Mouse (Mus musculus): ENCODE data around the gene Glmn. TPM values are rescaled to one million over a fixed set of nuclear protein-coding genes. Genes with fewer than 3 reads are reported as not detected.
A peak's percentile ranks its signal among the peaks of the same experiment; 100 is the strongest.

Glmn gene
- total and polyA plus RNA-seq, 2 experiments from 2014 or later, result 18.0 to 35.4 TPM

DNA sequence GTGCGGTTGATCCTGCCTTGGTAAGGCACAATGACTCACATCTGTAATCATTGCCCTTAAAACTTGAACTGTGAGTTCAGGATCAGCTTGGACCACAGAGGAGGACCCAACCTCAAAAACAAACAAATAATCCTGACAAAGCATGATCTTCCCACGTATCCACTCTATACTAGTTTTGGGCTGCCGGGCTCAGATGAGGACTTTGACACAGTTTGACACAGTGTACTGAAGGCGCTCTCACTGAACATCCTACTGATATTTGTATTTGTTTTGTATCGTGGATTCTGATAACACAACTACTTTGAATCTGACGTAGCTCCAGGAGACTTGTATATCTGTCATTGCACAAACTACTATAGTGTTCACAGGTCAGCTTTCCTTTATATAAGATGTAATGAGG, 76.3 kb downstream of the Glmn start:
- Histone ChIP-seq H3K9me3 (ENCODE audit: low read length) (no peaks in the 10 kb centered on the region), H3K4me1 (ENCODE audit: insufficient read depth) (no peaks in the 10 kb centered on the region), H3K36me3 (ENCODE audit: insufficient read depth) (0 out of 2 replicates have a peak, but pooled peaks cover under 1% of the 10 kb centered on the region), H3K27ac (ENCODE audit: low read depth, low read length) (no peak overlapping the region), H3K27me3 (ENCODE audit: insufficient read depth, low read length) (no peaks in the 10 kb centered on the region), H3K4me3 (ENCODE audit: low read depth, low read length) (no peak overlapping the region), H3K9ac (no peak overlapping the region), H3K4me2 (ENCODE audit: low read depth) (no peak overlapping the region)
- 92% methylated on average over 6 of the region's 6 CpGs for WGBS
- TF ChIP-seq CTCF (IDR thresholded peaks at IDR 0.05; ENCODE audit: low read depth), result no peak
- ATAC-seq (no peak), DNase-seq (no peak)

DNA sequence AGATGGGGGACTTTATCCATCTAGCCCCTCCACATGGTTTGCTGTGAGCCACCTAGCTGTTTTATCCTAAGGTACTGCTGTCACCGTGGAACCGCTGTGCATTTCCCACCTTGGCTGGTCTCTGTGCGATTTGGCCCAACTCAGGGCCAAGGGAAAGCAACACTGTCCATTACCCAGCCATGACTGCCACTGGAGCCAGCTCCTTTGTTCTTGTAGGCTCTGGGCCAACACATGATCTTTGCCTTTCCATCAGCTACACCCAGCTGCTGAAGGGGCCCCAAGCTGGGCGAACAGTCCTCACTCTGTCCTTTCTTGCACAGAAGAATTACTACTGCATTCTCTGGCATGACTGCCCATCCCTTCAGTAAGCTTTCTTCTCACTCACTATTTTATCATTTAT, 79.1 kb downstream of the Glmn start:
- 0 out of 2 replicates have a peak, but pooled peaks cover 5% of the 10 kb centered on the region for H3K36me3 ChIP-seq (ENCODE audit: insufficient read depth)
- H3K27me3 ChIP-seq (ENCODE audit: insufficient read depth, low read length), result no peaks in the 10 kb centered on the region
- H3K9me3 ChIP-seq (ENCODE audit: low read length), result no peaks in the 10 kb centered on the region
- whole genome bisulfite sequencing, result 59% methylated on average over 4 of the region's 4 CpGs
- TF ChIP-seq CTCF (IDR thresholded peaks at IDR 0.05; ENCODE audit: low read depth), result no peak
- H3K4me2 ChIP-seq (ENCODE audit: low read depth), result no peak overlapping the region
- no peak for ATAC-seq
- no peaks in the 10 kb centered on the region for H3K4me1 ChIP-seq (ENCODE audit: insufficient read depth)
- no peak for DNase-seq
- H3K9ac ChIP-seq, result no peak overlapping the region
- no peak overlapping the region for H3K4me3 ChIP-seq (ENCODE audit: low read depth, low read length)
- no peak overlapping the region for H3K27ac ChIP-seq (ENCODE audit: low read depth, low read length)

DNA sequence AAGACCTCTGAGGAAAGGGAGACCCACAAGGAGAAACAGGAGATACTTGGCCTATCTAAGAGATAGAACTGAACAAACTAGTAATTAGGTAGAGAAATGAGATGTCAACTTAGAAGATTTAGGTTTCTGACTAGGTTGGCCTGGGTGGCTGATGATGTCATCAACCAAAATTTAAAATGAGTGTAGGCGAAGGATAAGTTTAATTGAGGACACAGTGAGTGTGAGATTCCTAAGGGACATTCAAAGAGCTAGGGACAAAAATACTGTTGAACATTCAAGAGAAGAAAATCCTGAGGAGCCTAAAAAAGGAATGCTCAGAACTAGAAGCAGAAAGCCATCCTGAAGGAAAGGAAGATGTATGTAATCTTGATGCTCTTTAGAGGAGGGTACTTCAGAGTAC, 81.6 kb downstream of the Glmn start:
- H3K4me3 ChIP-seq (ENCODE audit: low read depth, low read length), result no peak overlapping the region
- H3K9ac ChIP-seq, result no peak overlapping the region
- no peaks in the 10 kb centered on the region for H3K9me3 ChIP-seq (ENCODE audit: low read length)
- no peaks in the 10 kb centered on the region for H3K4me1 ChIP-seq (ENCODE audit: insufficient read depth)
- DNase-seq (no peak), ATAC-seq (no peak)
- WGBS, result 92% methylated on average over 1 of the region's 1 CpGs
- no peak for TF ChIP-seq CTCF (IDR thresholded peaks at IDR 0.05; ENCODE audit: low read depth)
- H3K27ac ChIP-seq (ENCODE audit: low read depth, low read length), result no peak overlapping the region
- H3K4me2 ChIP-seq (ENCODE audit: low read depth), result no peak overlapping the region
- H3K27me3 ChIP-seq (ENCODE audit: insufficient read depth, low read length), result no peaks in the 10 kb centered on the region
- peaks cover 16% of the 10 kb centered on the region for H3K36me3 ChIP-seq (ENCODE audit: insufficient read depth)

DNA sequence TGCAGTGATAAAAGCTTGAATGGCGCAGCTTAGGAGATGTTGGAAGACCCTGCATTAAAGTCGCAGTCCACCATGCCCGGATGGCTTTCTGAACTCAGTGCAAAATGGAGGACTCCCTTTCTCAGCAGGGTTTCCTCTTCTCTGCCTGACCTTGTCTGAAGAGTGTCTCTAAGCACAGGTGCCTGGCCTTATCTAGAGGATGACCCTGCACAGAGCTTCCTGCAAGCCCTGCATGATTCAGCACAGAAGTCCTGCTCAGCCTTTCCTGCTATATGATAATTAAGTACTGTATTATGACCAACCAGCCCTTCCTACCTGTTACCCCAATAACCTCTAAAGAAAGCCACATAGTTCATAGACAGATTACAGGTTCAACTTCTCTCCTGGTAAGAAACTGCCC, 82.2 kb downstream of the Glmn start:
- H3K4me3 ChIP-seq (ENCODE audit: low read depth, low read length), result no peak overlapping the region
- DNase-seq, result no peak
- 92% methylated on average over 3 of the region's 3 CpGs for WGBS
- peaks cover 18% of the 10 kb centered on the region for H3K36me3 ChIP-seq (ENCODE audit: insufficient read depth)
- H3K9ac ChIP-seq, result no peak overlapping the region
- no peaks in the 10 kb centered on the region for H3K4me1 ChIP-seq (ENCODE audit: insufficient read depth)
- no peak for TF ChIP-seq CTCF (IDR thresholded peaks at IDR 0.05; ENCODE audit: low read depth)
- H3K27ac ChIP-seq (ENCODE audit: low read depth, low read length), result no peak overlapping the region
- H3K9me3 ChIP-seq (ENCODE audit: low read length), result no peaks in the 10 kb centered on the region
- no peak for ATAC-seq
- no peaks in the 10 kb centered on the region for H3K27me3 ChIP-seq (ENCODE audit: insufficient read depth, low read length)
- H3K4me2 ChIP-seq (ENCODE audit: low read depth), result no peak overlapping the region

DNA sequence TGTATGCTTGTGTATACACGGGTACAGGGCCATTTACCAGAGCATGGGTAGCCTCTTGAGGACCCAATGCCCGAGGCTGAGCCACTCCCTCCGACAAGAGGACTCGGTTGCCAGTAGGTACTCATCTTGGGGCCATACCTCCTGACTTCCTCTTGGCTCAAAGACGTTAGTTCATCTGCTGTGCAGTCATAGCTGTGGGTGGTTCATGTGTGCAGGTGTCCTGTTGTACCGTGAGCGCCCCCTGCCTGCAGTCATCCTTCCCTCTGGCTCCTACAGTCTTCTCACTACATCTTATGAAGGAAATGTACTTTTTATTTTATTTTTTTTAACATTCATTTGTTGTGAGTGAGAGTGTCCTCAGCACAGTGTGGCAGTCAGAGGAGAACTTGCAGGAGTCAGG, 84.1 kb downstream of the Glmn start:
- peak; percentile 64 for TF ChIP-seq CTCF (IDR thresholded peaks at IDR 0.05; ENCODE audit: low read depth)

DNA sequence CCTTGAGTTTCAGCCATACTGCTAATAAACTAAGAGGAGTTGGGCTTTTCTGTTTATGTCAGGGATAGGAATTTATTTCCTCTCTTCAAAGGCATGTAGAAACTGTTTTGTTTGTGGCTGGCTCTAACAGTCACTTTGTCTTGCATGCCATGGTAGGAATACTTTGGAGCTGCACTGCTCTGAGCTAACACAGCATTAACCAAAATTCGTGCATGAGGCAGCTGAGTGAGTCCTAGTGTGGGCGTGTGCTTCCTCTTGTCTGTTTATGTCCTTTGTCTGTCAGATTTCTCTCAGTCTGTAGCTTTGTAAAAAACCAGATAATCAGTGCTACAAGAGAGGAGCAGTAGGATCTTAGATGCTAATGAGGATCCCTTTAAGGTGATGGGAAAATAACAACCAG, 86.4 kb downstream of the Glmn start:
- no peak overlapping the region for H3K4me2 ChIP-seq (ENCODE audit: low read depth)
- H3K36me3 ChIP-seq (ENCODE audit: insufficient read depth), result peaks cover 37% of the 10 kb centered on the region
- DNase-seq (no peak), ATAC-seq (no peak)
- H3K4me3 ChIP-seq (ENCODE audit: low read depth, low read length), result no peak overlapping the region
- no peak for TF ChIP-seq CTCF (IDR thresholded peaks at IDR 0.05; ENCODE audit: low read depth)
- 64% methylated on average over 2 of the region's 2 CpGs for WGBS
- H3K27me3 ChIP-seq (ENCODE audit: insufficient read depth, low read length), result no peaks in the 10 kb centered on the region
- no peak overlapping the region for H3K27ac ChIP-seq (ENCODE audit: low read depth, low read length)
- H3K4me1 ChIP-seq (ENCODE audit: insufficient read depth), result no peaks in the 10 kb centered on the region
- H3K9ac ChIP-seq, result no peak overlapping the region
- no peaks in the 10 kb centered on the region for H3K9me3 ChIP-seq (ENCODE audit: low read length)

More for the DNA sequence above, 84.1 kb downstream of the Glmn start:
- 44% methylated on average over 7 of the region's 7 CpGs for WGBS
- H3K4me3 ChIP-seq (ENCODE audit: low read depth, low read length), result no peak overlapping the region
- H3K27me3 ChIP-seq (ENCODE audit: insufficient read depth, low read length), result no peaks in the 10 kb centered on the region
- peak; percentile 25 for DNase-seq
- ATAC-seq, result peak; percentile 32; the same call in 1 of the 2 replicates
- no peak overlapping the region for H3K27ac ChIP-seq (ENCODE audit: low read depth, low read length)
- H3K4me2 ChIP-seq (ENCODE audit: low read depth), result no peak overlapping the region
- H3K36me3 ChIP-seq (ENCODE audit: insufficient read depth), result peaks cover 21% of the 10 kb centered on the region
- no peaks in the 10 kb centered on the region for H3K4me1 ChIP-seq (ENCODE audit: insufficient read depth)
- H3K9ac ChIP-seq, result no peak overlapping the region
- H3K9me3 ChIP-seq (ENCODE audit: low read length), result no peaks in the 10 kb centered on the region

DNA sequence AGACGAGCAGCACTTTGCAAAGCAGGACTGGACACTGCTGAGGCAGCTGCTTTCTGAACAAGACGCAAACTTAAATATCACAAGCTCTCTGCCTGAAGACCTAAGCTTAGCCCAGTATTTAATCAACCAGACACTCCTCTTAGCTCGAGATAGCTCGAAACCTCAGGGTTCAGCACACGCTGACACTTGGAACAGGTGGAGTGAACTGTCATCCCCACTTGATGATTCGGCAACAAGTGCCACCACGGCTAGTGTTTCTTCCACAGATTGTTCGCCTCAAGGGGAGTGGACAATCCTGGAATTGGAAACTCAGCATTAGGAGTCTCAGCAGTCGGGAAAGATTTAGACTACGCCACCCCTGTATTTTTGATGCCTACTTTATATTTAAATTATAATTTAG, 87.2 kb downstream of the Glmn start:
- Histone ChIP-seq H3K27ac (ENCODE audit: low read depth, low read length) (no peak overlapping the region), H3K4me2 (ENCODE audit: low read depth) (no peak overlapping the region), H3K36me3 (ENCODE audit: insufficient read depth) (peaks cover 41% of the 10 kb centered on the region), H3K4me3 (ENCODE audit: low read depth, low read length) (no peak overlapping the region), H3K4me1 (ENCODE audit: insufficient read depth) (no peaks in the 10 kb centered on the region), H3K9me3 (ENCODE audit: low read length) (no peaks in the 10 kb centered on the region), H3K9ac (no peak overlapping the region), H3K27me3 (ENCODE audit: insufficient read depth, low read length) (no peaks in the 10 kb centered on the region)
- ATAC-seq (no peak), DNase-seq (no peak)
- no peak for TF ChIP-seq CTCF (IDR thresholded peaks at IDR 0.05; ENCODE audit: low read depth)
- WGBS, result 91% methylated on average over 10 of the region's 10 CpGs

DNA sequence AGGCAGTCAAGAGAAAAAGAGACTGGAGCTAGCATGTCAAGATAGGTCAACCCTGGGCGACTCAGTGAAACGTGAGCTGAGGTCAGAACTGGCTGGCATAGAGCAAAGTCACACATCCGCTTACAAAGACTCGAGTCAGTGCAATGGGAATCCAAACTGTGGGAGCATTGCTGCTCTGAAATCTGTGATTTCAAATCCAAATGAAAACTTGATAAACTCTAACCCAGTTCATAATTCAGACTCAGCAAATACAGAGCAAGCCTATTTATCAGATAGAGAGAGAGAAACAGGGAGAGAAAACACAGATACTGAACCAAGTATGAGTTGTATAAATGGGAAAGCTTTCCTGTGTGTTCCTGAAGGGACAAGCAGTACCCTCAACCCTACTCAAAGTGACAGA, 90.4 kb downstream of the Glmn start, which contains the start of gene Gm42669:
TSS of gene Gm42669 (plus strand) at position 301 of the 400 bp plus-strand sequence.
- Histone ChIP-seq H3K4me1 (ENCODE audit: insufficient read depth) (0 out of 2 replicates have a peak, but pooled peaks cover 3% of the 10 kb centered on the region), H3K9me3 (ENCODE audit: low read length) (no peaks in the 10 kb centered on the region), H3K27me3 (ENCODE audit: insufficient read depth, low read length) (no peaks in the 10 kb centered on the region), H3K9ac (no peak within 1 kb of the TSS), H3K4me3 (ENCODE audit: low read depth, low read length) (no peak within 1 kb of the TSS), H3K4me2 (ENCODE audit: low read depth) (no peak within 1 kb of the TSS), H3K27ac (ENCODE audit: low read depth, low read length) (no peak within 1 kb of the TSS), H3K36me3 (ENCODE audit: insufficient read depth) (peaks cover 51% of the 10 kb centered on the region)
- 87% methylated on average over 4 of the region's 4 CpGs for WGBS
- TF ChIP-seq CTCF (IDR thresholded peaks at IDR 0.05; ENCODE audit: low read depth), result no peak
- DNase-seq, result no peak
- ATAC-seq, result no peak
